Mouse (Mus musculus) heart, embryonic 12.5 days (tissue): Measurements from ENCODE around the gene Pifo. TPM values are rescaled to one million over a fixed set of nuclear protein-coding genes. Genes with fewer than 3 reads are reported as not detected.

Experiments used
- ATAC-seq: fragments of 200-750 bp; cut with Nextera tagmentation; 2 replicates; pipeline ENCODE4 v1.8.0; 2017; ENCODE audit warnings: moderate TSS enrichment, moderate library complexity; ENCODE audit not compliant: insufficient number of reproducible peaks, low FRiP score
- H3K27ac ChIP-seq: fragments of 300-500 bp; sonication (generic); 2 replicates; pipeline ENCODE4 v1.5.1; 2016; ENCODE audit warnings: mild to moderate bottlenecking, moderate library complexity; ENCODE audit not compliant: poor library complexity, severe bottlenecking
- H3K27me3 ChIP-seq: fragments of 300-500 bp; sonication (generic); replicated peaks from 2 replicates; pipeline ENCODE4 v1.6.1; 2016; ENCODE audit warnings: mild to moderate bottlenecking, moderate library complexity
- H3K36me3 ChIP-seq: fragments of 300-500 bp; sonication (generic); 2 replicates; pipeline ENCODE4 v1.6.1; 2016; ENCODE audit warnings: mild to moderate bottlenecking, moderate library complexity
- H3K4me1 ChIP-seq: fragments of 300-500 bp; sonication (generic); replicated peaks from 2 replicates; pipeline ENCODE4 v1.6.1; 2016; ENCODE audit warnings: mild to moderate bottlenecking
- H3K4me2 ChIP-seq: fragments of 300-500 bp; sonication (generic); 2 replicates; pipeline ENCODE4 v1.6.1; 2016; ENCODE audit warnings: mild to moderate bottlenecking, moderate library complexity
- H3K4me3 ChIP-seq: fragments of 300-500 bp; sonication (generic); 2 replicates; pipeline ENCODE4 v1.5.1; 2016; ENCODE audit warnings: mild to moderate bottlenecking
- H3K9ac ChIP-seq: fragments of 300-500 bp; sonication (generic); 2 replicates; pipeline ENCODE4 v1.6.1; 2016; ENCODE audit warnings: mild to moderate bottlenecking, moderate library complexity
- H3K9me3 ChIP-seq: fragments of 300-500 bp; sonication (generic); replicated peaks from 2 replicates; pipeline ENCODE4 v1.6.1; 2016; ENCODE audit warnings: mild to moderate bottlenecking, moderate library complexity
- WGBS: fragments of 180-500 bp; shearing (Covaris S2); methylation state at CpG from one replicate; pipeline ENCODE4 v1.1.7; 2016; 5-methylcytosine and 5-hydroxymethylcytosine counted together
- polyA plus RNA-seq: library from polyadenylated mRNA; unstranded; fragments of >200 nt; fragmentation: Nextera tagmentation; extraction: Ambion mirVana; gene quantifications from 2 replicates; pipeline ENCODE4 v1.2.1, GENCODE M21; 2016

Pifo gene
- polyA plus RNA-seq, 1 experiment from 2014 or later = not detected

GRCm38 (mm10) chr3:105951348-105951747 is 63.1 kb downstream of the Pifo start:
- Histone ChIP-seq H3K4me2 (no peak overlapping the region), H3K4me3 (no peak overlapping the region), H3K4me1 (no peaks in the 10 kb centered on the region), H3K36me3 (peaks cover 66% of the 10 kb centered on the region), H3K27ac (no peak overlapping the region), H3K9ac (no peak overlapping the region), H3K27me3 (no peaks in the 10 kb centered on the region), H3K9me3 (no peaks in the 10 kb centered on the region)
- no peak for ATAC-seq
- WGBS = 94% methylated on average over 7 of the region's 7 CpGs

Other genes with a start within 250 kb of the Pifo start
- 88.9 and 92.0 TPM in 2 replicates for gene Rap1a, start 213.3 kb downstream of the Pifo start, polyA plus RNA-seq
- 0.10 TPM in 1 of 2 replicates, not detected in the other for gene Adora3, start 143.8 kb downstream of the Pifo start, polyA plus RNA-seq
- 0.42 TPM in 1 of 2 replicates, not detected in the other for gene Tmigd3, start 143.7 kb downstream of the Pifo start, polyA plus RNA-seq
- gene I830077J02Rik, start 82.0 kb downstream of the Pifo start, polyA plus RNA-seq = 2.1 and 2.9 TPM in 2 replicates
- gene Wdr77, start 55.3 kb downstream of the Pifo start, polyA plus RNA-seq = 89.4 and 89.9 TPM in 2 replicates
- gene Atp5f1, start 54.5 kb downstream of the Pifo start, polyA plus RNA-seq = 745 and 746 TPM in 2 replicates
- gene Ovgp1, start 40.9 kb downstream of the Pifo start, polyA plus RNA-seq = 1.9 TPM in 2 replicates
- gene Chil5, start 18.2 kb upstream of the Pifo start, polyA plus RNA-seq = 0.24 and 0.39 TPM in 2 replicates
- 0.13 and 0.18 TPM in 2 replicates for gene Chia1, start 98.6 kb upstream of the Pifo start, polyA plus RNA-seq
- gene Chil3, start 152.9 kb upstream of the Pifo start, polyA plus RNA-seq = not detected in 2 replicates
- not detected in 2 replicates for gene Chil4, start 204.9 kb upstream of the Pifo start, polyA plus RNA-seq